In the genomic region with DNA sequence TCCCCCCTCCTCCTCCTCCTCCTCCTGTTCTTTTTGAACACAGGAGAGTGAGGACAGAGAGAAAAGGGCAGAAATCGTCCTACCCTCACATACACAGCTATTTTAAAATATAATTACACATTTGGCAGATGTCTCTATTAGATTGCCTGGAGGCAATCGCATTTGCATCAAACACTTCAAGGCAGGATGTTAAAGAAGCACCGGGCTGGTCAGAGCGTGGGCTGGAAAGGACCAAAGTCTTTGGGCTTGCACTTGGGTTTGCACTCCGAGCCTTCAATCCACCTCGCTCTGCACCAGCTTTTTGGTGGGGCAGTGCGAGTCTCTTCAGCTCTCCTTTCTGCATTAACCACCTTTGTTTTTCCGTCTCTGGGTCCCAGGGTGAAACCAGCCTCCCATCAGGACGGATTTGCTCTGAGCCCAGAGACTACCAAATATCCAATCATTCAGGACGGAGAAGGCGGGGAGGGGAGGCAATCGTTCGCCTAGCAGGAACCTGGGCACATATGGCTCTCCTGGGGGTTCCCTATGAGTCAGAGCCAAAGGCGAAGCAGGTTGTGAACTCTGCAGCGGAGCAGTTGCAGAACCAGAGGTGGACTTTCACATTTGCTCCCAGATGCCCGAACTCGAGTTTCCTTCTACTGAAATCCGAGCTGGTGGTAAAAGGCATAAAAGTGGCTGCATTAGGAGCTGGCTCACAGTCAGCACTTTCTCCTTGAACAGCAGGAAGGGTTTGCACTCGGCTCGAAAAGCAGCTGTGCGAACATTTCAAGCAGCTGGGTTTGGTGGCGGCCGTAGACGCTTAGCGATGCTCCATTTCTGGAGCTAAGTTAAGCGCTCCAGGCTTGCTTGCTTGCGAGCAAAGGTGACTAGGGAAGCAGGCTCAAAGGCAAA, we compare ENCODE assay signal across 8 mouse cellular contexts. TPM values are rescaled to one million over a fixed set of nuclear protein-coding genes. Genes with fewer than 3 reads are reported as not detected.
DNase-seq lines count a peak whose midpoint lies in the region; ATAC-seq and TF ChIP-seq lines count a peak whose summit lies in the region.

No protein-coding gene starts in this region.

- no peak overlapping the region for H3K9ac ChIP-seq in embryonic facial prominence, embryonic 14.5 days (ENCODE audit: low read depth, low read length)

- peaks cover 20% of the 10 kb centered on the region for H3K4me1 ChIP-seq in embryonic facial prominence, embryonic 14.5 days (ENCODE audit: control insufficient read depth, insufficient read depth, low read length)

- intact Hi-C loops in heart, postnatal 10 days (cut with DNase I), result no loop called here

- no peaks in the 10 kb centered on the region for H3K36me3 ChIP-seq in C2C12 (ENCODE audit: control insufficient read depth, insufficient read depth)
- H3K36me3 ChIP-seq in embryonic facial prominence, embryonic 14.5 days (ENCODE audit: control insufficient read depth, insufficient read depth, low read length), result no peaks in the 10 kb centered on the region

- under 1% methylated on average over 27 of the region's 27 CpGs for WGBS in embryonic facial prominence, embryonic 14.5 days

- H3K9me3 ChIP-seq in embryonic facial prominence, embryonic 14.5 days (ENCODE audit: control insufficient read depth, low read length), result no peaks in the 10 kb centered on the region

- TF ChIP-seq CTCF in C2C12 (IDR thresholded peaks at IDR 0.05; ENCODE audit: control insufficient read depth, insufficient read depth, insufficient read length), result no peak

- H3K79me2 ChIP-seq in C2C12 (ENCODE audit: control insufficient read depth, insufficient read depth), result no peaks in the 10 kb centered on the region

- no peaks in the 10 kb centered on the region for H3K27me3 ChIP-seq in C2C12 (ENCODE audit: control insufficient read depth, insufficient read depth, insufficient read length)
- peaks cover 17% of the 10 kb centered on the region for H3K27me3 ChIP-seq in embryonic facial prominence, embryonic 14.5 days (replicated peaks; ENCODE audit: control insufficient read depth, insufficient read depth, low read length)

- ATAC-seq in embryonic facial prominence, embryonic 14.5 days (ENCODE audit: low read depth), result peak; percentile 67; the same call in 1 of the 2 replicates
- ATAC-seq in erythroid progenitor cell, adult 5-6 weeks (replicated peaks; ENCODE audit: low FRiP score, poor library complexity, severe bottlenecking), result no peak

- no peak overlapping the region for H3K4me3 ChIP-seq in C2C12 (ENCODE audit: insufficient read depth, poor library complexity, severe bottlenecking)
- peak overlapping the region; percentile 31 for H3K4me3 ChIP-seq in embryonic facial prominence, embryonic 14.5 days (ENCODE audit: low read depth, low read length)

- H3ac ChIP-seq in C2C12 (ENCODE audit: control insufficient read depth, insufficient read length, low read depth), result no peak overlapping the region

- peak overlapping the region; percentile 57 for H3K4me2 ChIP-seq in embryonic facial prominence, embryonic 14.5 days (ENCODE audit: low read depth, low read length)

- H3K27ac ChIP-seq in embryonic facial prominence, embryonic 14.5 days (replicated peaks; ENCODE audit: low read depth, low read length), result no peak overlapping the region

- no peaks in the 10 kb centered on the region for H3K79me3 ChIP-seq in C2C12 (ENCODE audit: low read depth)

- DNase-seq in Muller cell, postnatal 12 days (ENCODE audit: inconsistent ontology term), result peak; percentile 29
- peak; percentile 95 for DNase-seq in embryonic facial prominence, embryonic 14.5 days (ENCODE audit: low spot score)
- peak; percentile 40 to 49 for DNase-seq in heart, postnatal 10 days
- DNase-seq in kidney, postnatal 14 days, result peak; percentile 53
- DNase-seq in lung, postnatal 10 days, result peak; percentile 53
- DNase-seq in right cerebral cortex, postnatal 14 days, result peak; percentile 22

TF ChIP-seq in C2C12, 6 proteins besides CTCF, POLR2A, EP300 and RAD21:
- TF ChIP-seq FOSL1 (IDR thresholded peaks at IDR 0.05; ENCODE audit: insufficient read depth, low read length, poor library complexity, severe bottlenecking) (no peak), MYOG (IDR thresholded peaks at IDR 0.05; ENCODE audit: control insufficient read depth, extremely low read depth, insufficient read length) (no peak), USF1 (IDR thresholded peaks at IDR 0.05; ENCODE audit: low read depth) (no peak), MYOD1 (IDR thresholded peaks at IDR 0.05; ENCODE audit: control insufficient read depth, insufficient read length, low read depth) (peak; percentile 78)
TF ChIP-seq in C2C12: peak in this region for 1.

RNA-seq across cellular contexts. Expression of a gene that starts 58.1 kb away (rescaled TPM):
- polyA plus RNA-seq in C2C12 (2012; fragmentation: generic; extraction: Trizol), result 0.06 TPM
- 37.6 and 43.6 TPM in 2 replicates for polyA plus RNA-seq in embryonic facial prominence, embryonic 14.5 days (2014; fragmentation: Nextera tagmentation; extraction: Ambion mirVana)
- total RNA-seq in heart, postnatal 10 days (2021), result 1 to 10 TPM; 5.7 to 5.9 TPM
- 3.2 and 5.4 TPM in 2 replicates for total RNA-seq in erythroid progenitor cell, adult 5-6 weeks (2015; ENCODE audit: low replicate concordance)
- 1.9 and 9.6 TPM in 2 replicates for total RNA-seq in erythroid progenitor cell, adult 5-6 weeks (2017; ENCODE audit: low replicate concordance)

Comparison
In these comparisons a context has a peak if more than half of its experiments do, and no peak if none do; other contexts are left out.
1. DNase-seq: peak in every context shown above with its lines; median percentile 95 in embryonic facial prominence, embryonic 14.5 days; 53 in kidney, postnatal 14 days; 53 in lung, postnatal 10 days; 44 in heart, postnatal 10 days; 29 in Muller cell, postnatal 12 days; 22 in right cerebral cortex, postnatal 14 days.